Mouse (Mus musculus) skeletal muscle tissue, adult 2 months (tissue): ENCODE measurements at regions not wholly inside any gene's neighbourhood (a gene's known extent, or its start where the extent isn't known, plus 50 kb on each side); places are given as distances from the start of the nearest gene placed in this dataset.

Experiments used
- DNase-seq: peaks from one replicate; pipeline ENCODE4 v3.0.0-alpha.2; 2012; ENCODE audit warnings: low read depth, low spot score

DNA sequence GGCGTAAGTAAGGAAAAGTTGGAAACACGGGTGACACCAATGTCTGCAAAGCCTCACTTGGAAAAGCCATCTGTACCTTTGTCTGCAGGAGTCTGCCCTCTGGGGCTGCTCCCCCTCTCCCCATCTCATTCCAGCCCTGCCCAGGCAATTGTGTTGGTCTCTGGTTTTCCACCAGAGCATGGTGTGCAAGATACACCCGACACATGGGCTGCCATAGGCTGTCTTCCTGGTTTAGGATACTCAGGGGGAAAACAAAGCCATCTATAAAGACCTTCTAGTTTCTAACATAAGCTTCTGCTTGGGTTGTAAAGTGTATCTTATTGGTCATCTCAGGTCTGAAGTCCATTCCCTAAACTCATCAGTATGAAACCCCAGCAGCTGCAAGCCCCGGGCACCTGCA, 270.1 kb upstream of the 1700056E22Rik start:
- DNase-seq, result no peak

DNA sequence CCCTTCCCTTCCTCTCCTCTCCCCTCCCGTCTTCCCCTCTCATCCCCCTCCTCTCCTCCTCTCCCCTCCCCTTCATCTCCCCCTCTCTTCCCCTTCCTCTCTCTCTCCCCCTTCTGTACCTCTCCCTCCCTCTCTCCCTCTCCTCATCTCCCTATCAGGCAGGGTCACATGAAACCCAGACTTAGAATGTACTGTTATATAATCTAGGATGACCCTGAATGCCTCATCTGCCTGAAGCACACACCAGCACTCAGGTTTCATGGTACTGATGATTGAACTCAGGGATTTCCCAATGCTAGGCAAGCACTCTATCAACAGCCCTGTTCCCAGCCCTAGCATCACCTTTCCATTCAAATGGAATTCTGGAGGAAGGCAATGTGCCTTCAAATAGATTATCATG, 264.6 kb upstream of the 1700056E22Rik start:
- peak; percentile 78 for DNase-seq

DNA sequence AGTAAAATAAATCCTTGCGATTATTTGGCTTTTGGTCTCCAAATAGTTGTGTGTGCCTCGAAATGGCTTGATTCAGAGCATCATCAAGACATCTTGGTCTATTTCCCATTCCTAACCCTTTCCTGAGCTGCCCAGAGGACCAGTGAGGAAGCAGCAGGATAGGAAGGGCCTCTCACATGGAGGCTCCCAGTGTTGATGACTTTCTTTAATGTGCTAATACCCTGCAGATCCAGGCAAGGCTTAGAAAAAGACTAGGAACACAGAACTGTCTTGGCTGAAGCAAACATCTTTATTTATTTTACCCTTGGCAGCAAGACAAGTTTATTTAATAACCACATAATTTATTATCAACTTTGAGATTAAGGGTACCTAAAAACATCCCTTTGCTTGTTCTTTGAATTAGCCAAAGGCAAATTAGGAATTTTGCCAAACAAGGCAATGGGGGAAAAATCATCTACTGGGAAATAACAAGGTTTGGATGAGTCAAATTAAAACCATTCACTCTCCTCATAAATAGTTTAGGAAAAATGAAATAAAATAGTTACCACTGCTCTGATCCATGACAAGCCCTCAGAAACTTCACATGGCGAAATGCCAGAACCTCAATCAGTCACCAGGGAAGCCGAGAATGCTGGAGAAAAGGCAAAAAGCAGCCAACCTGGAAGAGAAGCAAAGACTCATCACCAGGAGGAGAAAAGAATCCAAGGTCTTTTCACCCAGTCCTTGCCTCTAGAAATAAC, 263.1 kb upstream of the 1700056E22Rik start:
- peak; percentile 54 for DNase-seq

DNA sequence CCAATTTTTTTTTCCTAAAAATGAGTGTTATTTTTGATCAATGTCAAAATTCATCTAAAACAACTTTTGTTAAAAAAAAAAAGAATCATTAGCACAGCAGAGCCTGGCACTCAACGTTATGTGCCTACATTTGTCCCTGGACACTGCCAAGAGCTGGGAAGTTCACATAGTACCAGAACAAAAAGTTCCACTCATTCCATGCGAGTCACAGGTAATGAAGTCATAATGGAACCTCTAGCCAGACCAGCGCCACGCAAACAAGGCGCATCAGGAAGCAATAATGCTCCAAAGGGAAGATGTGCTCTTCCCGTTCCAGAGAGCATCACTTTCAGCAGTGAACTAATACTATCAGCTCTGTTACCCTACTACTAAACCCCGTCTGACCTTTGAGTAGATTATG, 257.0 kb upstream of the 1700056E22Rik start:
- DNase-seq, result peak; percentile 43

DNA sequence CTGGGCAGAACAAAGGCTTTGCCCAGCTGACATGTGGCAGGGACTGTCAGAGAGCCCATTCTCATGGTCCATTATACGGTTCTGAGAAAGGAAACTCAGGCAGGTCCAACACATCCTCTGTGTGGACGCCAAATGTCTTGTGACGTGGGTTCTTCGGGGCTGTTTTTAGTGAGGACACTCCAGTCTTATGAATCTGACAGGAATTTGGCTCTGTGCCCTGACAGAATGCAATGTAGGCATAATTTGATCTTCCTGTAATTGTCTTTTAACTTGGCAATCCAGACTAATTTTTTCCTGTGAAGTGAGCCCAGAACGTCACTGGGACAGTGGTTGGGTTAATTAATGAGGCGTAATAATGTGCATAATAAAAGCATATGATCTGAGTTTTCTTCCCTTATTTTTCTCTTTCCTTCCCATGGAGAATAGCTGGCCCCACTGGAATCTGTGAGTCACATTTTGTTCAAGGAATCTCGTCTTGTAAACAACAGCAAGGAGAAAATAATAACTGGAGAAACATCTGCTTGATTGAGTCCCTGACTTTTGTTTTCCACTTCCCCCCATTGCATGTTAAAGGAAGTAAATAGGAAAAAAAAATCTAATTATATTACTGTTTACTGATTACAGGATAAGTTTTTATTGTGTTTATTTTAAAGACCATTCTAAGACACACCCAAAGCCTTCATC, 255.8 kb upstream of the 1700056E22Rik start:
- DNase-seq, result peak; percentile 80

DNA sequence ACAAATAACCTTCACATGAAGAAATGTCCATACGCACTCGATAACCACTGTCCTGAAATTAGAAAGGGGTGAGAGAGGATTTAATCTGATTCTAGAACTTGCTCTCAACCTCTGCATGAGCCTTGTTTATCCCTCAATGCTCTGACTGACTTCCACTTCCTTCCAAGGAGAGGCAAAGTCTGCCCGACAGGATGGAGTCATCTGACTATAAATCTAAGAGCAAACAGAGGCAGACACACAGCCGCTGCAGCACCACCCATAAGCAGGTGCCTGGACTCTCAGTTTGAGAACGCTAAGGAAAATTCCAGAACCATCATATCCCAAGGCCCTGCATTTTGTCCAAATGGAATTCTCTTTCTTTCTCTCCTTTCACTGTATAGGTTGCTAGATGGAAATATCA, 247.7 kb upstream of the 1700056E22Rik start:
- DNase-seq, result no peak

DNA sequence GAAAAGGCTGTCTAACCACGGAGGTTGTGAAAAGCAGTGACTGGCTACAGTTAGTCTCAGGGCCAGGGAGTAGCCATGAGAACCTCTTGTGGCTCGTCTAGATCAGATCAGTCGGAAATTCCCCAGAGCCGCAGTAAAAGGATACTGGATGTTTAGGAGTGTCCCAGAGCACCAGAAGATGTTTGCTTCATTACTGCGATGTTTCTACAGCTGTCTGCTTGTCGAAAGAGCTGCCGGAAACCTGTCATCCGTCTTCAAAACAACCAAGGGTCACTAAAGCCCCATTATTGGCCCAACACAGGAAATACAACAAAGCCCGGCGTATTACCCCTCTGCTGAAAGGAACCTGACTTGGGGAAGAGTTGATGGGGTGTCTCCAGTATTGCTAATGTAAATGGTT, 245.2 kb upstream of the 1700056E22Rik start:
- no peak for DNase-seq

DNA sequence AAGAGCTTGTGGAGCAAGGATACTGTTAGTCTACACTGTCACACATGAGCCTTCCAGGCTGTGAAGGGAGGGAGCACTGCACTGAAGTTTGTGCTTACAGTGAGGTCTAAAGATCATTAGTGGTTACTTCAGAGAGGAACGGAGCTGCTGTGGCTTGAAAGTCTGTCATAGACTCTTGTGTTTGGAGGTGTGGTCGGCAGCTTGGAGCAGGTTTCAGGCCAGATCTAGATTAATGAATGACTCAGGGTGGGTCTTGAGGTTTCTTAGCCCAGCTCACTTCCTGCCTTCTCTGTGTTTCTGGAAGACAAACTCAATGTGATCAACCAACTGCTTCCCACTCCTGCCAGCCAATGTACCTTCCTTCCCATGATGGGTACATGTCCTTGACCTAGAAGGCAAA, 242.9 kb upstream of the 1700056E22Rik start:
- no peak for DNase-seq

DNA sequence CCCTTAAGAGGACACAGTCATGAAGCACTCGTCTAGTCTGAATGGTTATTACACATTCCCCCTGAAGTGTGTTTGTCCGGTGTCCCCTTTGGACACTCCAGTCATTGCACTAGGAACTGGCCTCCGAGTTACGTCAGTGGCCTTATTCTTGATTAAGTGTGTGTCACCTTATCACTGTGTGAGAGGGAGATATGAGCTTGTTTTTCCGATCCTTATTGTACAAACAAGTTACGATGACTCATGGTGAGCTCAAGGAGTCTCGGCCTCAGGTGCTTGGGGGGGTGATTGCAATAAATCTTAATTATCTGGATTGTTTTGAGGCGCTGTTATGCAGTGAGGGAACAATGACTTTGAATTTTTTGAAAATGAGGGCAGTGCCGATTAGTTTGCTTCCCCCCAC, 241.8 kb upstream of the 1700056E22Rik start:
- DNase-seq, result no peak

DNA sequence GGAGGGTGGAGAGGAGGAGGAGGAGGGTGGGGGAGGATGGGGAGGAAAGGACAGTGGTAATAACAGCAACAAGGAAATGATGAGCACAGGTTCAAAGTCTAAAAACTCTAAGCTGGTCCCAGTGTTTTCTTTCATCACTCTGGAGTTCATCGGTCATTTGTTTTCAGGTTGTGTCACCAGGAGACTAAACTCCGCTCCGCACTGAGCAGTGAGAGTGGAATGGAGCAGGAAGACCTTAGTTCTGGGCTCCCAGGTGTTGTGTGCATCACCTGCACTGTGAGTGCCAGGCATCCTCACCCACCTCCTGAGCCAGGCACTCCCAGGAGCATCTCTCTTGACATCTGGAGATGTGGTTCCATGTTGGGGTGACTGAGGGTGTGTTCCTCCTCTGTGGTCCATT, 241.3 kb upstream of the 1700056E22Rik start:
- no peak for DNase-seq

DNA sequence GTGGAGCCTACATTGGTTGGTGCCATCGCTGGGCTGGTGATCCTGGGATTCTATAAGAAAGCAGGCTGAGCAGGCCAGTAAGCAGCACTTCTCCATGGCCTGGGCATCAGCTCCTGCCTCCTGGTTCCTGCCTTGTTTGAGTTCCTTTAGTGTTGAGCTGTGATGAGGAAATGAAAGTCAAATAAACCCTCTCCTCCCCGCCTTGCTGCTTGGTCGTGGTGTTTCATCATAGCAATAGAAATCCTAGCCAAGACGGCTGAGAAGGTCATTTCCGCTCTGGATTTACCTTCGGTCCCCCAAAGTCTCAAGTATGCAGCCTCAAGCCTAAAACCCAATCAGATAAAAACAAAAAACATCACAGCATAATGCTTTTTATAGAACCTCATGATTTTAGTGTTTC, 240.6 kb upstream of the 1700056E22Rik start:
- no peak for DNase-seq

DNA sequence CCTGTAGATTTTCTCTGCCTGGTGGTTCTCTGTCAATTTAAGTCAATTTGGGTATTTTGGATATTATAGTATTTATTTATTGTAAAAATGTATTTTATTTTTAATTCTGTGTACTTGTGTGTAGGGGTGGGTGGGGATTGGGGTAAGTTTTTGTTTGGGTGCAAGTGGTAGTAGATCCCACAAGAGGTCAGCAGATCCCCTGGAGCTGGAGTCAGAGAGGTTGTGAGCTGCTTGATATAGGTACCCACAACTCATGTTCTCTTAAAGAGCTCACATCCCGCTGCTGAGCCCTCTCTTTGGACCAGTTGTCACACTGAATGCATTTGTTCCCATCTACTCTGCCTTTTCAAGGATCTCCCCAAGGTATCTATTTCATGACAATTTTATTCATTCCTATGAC, 239.6 kb upstream of the 1700056E22Rik start:
- no peak for DNase-seq

DNA sequence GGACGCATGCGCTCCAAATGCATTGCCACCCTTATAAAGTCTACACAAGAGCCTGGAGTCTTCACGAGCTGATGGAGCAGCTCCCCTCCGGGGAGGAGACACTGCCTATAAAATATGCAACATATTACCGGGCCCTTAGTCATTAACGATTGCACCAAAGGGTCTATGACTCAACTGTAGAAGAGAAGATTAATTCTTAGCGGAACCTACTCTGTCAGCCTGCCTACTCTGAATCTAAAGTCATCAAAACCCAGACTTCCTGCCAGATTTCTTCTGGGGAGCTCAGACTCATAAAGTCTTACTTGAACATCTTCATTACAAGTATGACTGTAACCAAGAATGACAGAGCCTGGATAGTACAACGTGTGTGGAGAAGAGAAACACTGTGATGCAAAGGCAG, 237.2 kb upstream of the 1700056E22Rik start:
- DNase-seq, result no peak

DNA sequence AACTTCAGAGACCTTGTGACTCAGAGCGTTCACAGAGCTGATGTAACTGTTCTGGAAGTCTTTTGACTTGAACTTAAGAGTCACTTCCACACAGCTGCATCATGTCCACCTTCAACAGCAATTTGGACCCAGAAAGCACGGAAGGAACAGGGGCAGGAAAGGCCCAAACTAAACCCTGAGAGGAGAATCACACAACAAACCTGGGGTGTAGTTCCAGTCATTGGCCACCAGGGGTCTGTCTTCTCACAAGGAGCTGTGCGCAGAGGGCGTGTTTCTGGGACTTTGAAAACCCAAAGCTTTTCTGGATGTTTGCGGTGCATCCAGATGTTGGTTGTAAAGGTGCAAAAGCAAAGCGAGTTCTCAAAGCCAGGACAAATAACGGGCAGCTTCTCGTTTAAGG, 231.9 kb upstream of the 1700056E22Rik start:
- DNase-seq, result peak; percentile 78

DNA sequence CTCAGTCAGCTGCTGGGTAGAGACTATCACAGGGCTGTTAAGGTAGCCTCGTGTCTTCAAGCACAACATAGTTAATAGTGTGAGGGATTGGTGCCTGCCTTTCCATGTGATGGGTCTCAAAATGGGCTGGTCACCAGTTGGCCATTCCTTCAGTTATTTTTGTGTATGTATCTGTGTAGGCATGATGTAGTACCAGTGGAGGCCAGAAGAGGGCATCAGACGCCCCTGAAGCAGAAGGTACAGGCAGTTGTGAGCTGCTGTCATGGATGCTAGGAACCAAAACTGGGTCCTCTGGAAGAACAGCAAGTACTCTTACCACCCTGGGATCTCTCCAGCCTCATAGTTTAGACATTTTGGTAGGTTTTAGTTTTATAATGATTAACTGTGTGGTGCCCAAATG, 228.9 kb upstream of the 1700056E22Rik start:
- no peak for DNase-seq

DNA sequence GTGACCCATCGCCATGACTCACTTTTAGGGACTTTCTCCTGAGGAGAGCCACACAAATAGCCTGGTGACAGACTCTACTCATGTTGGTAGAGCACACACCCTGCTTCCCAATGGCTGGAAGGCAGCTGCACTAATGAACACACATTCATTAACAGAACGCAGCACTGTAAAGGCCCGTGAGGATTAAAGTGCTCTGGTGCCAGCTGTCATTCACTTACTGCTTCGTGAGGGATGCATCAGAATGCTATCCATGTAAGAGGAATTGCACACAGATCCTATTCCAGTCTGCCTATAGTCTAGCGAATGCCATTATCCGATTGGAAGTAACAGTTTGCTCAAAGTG, 227.3 kb upstream of the 1700056E22Rik start:
- DNase-seq, result no peak

DNA sequence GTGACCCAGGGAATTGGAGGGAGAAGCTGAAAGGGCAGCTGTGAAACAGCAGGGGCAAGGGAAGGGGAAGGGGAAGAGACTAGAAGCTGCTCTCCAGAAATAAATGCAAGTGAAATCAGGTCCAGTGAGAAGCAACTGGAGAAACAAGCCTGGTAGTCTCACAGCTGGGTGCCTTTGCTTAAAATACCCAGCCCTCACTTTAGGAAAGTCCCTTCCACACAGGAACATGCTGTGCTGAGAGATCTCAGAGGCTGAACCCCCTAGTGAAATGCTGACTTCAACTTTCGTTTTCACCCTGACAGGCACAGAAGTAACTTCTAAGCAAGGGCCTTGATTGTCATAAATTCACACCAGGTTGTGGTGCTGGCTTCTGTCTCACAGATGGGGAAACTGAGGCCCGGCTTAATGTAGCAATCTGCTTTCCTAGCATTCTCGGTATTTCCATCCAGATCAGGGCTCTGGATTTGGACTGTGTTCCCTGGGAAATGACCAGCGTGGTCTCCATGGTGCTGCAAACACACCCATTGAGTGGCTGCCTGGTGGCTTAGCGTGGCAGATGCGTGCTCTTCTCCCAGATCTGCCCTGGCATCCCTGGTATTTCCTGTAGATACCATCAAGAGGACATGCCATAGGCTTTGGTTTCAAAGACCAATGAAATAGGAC, 226.8 kb upstream of the 1700056E22Rik start:
- DNase-seq, result no peak

DNA sequence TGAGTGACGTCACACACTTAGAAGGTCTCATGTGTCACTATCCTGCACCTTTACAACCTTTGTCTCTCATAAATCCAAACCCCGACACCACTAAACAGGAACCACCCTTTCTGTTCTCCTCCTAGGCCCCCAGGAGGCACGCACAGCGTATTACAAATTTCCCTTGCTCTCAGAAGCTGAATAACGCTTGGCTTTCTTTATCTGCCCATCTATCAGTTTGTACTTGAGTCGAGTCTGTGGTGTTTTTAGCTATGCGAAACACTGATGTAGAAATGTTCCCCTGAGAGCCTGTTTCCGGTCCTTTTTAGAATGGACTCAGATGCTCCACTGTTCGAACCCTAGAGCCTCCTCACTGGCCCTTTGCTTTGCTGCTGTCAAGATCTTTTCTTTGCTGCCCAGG, 225.8 kb upstream of the 1700056E22Rik start:
- DNase-seq, result no peak

DNA sequence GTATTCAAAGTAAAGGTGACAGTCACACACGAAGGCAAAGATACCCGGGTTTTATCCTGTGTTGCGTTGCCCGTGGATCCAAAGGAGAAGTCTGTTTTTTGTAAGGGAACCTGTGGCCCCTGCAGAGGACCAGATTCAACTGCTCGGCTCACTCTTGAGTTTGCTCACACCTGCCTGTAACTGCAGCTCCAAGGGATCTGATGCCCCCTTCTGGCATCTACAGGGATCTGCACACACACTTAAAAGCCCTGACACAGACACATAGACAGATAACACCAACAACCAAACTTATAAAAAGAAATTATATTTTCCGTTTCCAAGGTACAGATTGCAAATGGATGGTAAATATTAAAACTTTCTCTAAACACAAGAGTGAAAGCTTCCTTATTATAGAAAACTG, 223.3 kb upstream of the 1700056E22Rik start:
- DNase-seq, result no peak

DNA sequence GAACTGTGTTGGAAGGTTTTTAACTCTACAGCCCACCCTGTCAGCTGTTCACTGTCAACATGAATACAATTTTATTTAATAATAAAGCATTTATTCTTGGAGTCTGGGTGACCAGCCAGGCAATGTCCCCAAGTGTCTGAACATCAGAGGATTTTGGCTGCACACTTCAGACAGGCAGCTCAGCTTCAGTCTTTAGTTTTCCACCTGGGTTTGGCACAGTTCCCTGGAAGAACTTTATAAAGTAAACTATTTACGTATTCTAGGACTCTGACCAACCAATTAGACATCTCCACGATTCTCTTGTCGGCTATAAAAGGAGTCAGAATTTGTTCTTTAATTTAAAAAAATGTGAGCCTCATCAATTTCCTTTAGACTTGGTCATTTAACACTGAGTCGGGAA, 220.8 kb upstream of the 1700056E22Rik start:
- DNase-seq, result no peak

DNA sequence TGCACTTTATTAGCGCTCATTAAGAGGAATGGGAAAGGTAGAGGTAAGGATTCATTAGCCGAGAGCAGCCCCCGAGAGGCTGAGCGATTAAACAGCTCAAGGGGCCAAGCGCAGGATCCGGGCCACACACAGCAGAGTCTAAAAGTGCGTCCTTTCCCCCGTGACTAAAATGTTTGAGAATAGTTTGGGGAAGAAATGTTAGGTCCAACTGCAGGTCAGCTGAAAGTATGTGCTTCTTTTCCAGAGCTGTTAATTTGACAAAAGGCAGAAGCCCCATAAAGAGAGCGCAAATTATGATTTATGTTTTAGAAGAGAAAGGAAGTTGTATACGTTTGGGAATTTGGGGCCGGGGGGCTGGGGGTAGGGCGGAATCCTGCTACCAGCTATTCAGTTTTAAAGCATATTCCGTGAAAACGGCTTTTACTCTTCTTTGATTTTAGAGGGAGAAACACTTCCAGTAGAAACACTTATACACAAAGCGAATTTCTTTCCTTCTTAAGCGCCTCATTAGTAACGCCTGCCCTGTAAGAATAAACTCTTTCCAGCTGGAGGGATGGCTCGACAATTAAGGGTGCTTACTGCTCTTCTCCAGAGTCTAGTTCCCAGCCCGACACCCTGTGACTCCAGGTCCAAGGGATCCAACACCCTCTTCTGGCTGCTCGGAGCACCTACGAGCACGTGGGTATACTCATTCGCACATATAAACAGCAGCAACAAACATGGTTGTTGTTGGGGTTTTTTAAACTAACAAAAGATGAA, 210.8 kb upstream of the 1700056E22Rik start:
- DNase-seq, result no peak

DNA sequence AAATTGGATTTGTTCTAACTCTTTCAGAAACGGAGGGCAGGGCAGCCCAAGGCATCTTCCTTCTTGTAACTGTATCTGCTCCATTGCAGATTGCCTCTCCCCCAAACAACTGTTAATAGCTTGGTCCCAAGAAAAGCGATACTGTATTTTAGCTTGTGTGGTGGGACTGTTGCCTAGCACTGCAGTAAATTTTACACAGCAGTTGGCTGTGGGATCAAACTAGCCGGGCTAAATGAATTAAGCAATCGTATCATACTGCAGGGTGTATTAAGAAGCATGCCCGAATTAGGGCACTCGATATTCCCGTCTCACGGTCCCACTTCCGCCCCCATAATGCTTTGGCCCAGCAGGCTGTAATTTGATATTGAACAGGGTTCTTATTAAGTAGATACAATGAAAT, 210.2 kb upstream of the 1700056E22Rik start:
- DNase-seq, result peak; percentile 89
